Mouse (Mus musculus) kidney, postnatal 4 days (tissue): ENCODE data around the gene Zap70.
"Not testable (repeated sequence)": the region's sequence is repeated elsewhere in the genome, so short reads cannot be mapped to it uniquely, and the experiment has no call there.

Experiments
- DNase-seq, 2 experiments: peaks; one replicate each; pipeline ENCODE4 v3.0.0; 2021; ENCODE audit warnings: mixed read lengths in 2 of 2

The Zap70 gene

DNA sequence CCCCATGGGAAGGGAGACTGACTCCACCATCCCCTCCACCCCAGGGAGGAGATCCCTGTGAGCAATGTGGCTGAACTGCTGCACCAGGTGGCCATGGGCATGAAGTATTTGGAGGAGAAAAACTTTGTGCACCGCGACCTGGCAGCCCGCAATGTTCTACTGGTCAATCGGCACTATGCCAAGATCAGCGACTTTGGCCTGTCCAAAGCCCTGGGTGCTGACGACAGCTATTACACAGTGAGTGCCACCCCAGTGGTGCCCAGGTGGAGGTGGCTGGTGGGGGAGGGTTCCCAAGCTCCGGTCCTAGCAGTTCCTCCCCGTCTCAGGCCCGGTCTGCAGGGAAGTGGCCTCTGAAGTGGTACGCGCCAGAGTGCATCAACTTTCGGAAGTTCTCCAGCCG is 19.2 kb downstream of the Zap70 start:
- no peak for DNase-seq

DNA sequence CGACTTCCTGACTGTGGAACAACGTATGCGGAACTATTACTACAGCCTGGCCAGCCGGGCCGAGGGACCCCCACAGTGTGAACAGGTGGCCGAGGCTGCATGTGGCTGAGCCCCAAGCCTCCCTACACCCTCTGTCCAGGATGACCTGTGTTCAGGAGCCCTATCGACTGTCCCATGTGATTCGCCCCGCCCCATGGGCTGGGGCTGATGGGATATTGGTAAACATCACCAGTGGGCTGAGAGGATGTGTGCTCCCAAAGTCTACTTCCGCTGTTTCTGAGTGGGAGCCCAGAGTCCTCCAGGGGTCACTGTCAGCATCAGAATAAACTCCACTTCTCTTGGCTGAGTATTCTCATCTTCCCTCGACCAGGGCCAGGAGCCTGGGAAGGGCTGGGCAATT is 20.9 kb downstream of the Zap70 start:
- DNase-seq = peak; percentile 49 to 62

DNA sequence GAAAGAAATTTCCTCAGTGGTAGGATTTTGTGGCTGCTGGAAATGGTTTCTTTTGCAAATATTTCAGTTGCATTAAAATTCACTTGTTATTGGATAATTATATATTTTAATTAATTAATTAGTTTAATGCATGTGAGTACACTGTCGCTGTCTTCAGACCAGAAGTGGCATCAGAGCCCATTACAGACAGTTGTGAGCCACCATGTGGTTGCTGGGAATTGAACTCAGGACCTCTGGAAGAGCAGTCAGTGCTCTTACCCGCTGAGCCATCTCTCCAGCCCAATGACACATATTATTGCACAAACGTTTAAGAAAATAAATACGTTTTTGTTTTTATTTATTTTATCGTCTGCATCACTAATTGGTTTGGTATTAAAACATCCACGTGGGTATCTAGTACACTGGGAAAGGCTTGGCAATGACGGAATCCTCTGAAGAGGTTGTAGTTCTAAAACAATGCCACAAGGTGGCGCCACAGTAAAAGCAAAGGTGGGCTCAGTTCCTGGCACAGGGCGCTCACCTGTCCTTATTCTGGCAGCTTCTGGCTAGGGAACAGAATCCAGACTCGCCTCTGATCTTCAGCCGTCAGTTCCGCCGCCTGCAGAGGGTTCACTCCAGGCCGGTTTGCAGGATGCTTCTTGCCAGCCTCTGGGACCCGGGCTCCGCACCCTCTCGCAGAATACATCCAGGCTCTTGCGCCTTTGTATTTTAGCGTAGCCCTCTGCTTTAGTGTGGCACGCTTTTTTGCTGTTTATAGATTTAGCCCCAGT is 23.0 kb downstream of the Zap70 start:
- DNase-seq = peak; percentile 82 to 84

DNA sequence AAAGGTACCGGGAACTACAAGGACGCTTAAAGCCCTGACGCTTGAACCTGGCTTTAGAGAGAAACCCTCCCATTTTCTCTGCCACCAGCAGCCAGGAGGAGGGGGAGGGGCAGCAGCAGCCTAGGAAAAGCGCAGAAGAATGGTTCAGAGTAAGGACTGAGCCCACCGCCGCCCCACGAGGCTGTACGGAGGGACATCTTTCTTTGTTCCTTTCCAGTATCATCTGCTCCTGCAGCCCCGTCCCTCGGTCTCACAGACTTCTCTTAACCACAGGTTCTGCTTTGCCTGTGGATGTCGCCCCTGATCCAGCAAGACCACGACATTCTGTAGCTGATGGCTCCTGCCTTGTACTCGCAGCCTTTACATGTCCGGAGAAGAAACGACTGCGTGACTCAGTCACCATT is 23.6 kb downstream of the Zap70 start:
- DNase-seq = peak; percentile 65 to 74

DNA sequence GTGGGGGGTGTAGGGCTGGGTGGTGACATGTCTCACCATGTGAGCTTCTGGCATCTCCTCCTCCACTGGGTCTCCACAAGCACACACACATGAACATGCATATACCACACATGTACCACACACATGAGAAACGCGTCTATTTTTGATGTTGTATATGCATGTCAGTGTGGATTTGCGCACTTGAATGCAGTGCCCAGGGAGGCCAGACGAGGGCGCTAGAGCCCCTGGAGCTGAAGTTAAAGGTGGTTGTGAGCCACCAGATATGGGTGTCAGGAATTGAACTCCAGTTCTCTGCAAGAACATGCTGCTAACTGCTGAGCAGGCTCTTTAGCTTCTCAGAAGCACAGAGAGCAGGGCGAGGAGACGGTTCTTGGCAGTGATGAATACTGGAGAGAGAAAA is 24.8 kb downstream of the Zap70 start:
- DNase-seq = no peak

DNA sequence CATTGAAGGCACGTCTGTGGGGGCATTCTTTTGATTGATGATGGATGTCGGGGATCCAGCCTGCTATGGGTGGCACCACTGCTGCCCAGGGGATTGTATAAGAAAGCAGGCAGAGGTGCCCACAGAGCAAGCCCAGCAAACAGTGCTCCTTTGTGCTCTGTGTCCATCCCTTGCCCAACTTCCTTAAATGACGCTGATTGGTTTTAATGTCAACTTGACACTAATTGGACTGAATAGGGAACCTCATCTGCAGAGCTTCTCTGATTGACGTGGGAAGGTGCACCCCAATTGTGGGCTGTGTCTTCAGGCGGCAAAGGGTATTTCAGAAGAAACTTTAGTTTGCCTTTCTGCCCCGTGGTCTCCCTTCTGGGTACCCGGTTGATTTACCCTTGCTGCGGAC is 27.8 kb downstream of the Zap70 start:
- no peak for DNase-seq

DNA sequence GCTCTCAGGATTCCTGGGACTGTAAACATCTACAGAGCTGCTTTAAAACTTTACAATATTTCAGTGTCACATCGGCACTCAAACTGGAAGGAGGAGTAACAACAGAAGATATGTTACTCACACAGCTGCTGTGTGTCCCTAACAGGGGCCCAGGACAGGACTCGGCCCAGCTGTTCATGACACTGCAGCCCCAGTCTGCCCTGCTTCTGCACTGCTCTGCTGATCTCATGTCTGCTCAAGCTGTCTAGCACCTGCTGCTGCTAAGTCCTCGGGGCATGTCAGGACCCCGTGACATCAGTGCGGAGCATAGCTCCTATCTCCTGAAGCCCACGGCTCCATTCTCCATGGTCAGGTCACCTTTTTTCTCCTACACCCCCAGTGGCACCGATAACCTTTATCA is 35.1 kb downstream of the Zap70 start:
- DNase-seq = peak in 1 of 2 experiments; percentile 33

DNA sequence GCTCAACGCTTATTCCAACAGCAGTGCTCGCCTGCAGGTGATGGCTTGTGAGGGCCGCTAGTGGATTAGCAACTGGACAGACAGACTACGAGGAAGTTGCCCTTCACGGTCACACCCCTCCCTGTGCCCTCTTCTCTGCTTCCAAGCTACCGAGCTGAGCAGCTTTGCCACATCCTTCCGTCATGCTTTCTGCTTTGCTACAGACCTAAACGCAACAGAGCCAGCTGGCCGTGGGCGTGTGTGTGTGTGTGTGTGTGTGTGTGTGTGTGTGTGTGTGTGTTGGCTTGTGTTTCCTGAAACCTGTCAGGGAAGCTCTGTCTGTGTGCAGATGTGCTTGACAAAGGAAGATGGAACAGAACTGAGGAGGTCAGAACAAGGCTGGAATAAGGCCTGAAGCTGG is 35.9 kb downstream of the Zap70 start:
- DNase-seq = peak in 1 of 2 experiments; percentile 12

DNA sequence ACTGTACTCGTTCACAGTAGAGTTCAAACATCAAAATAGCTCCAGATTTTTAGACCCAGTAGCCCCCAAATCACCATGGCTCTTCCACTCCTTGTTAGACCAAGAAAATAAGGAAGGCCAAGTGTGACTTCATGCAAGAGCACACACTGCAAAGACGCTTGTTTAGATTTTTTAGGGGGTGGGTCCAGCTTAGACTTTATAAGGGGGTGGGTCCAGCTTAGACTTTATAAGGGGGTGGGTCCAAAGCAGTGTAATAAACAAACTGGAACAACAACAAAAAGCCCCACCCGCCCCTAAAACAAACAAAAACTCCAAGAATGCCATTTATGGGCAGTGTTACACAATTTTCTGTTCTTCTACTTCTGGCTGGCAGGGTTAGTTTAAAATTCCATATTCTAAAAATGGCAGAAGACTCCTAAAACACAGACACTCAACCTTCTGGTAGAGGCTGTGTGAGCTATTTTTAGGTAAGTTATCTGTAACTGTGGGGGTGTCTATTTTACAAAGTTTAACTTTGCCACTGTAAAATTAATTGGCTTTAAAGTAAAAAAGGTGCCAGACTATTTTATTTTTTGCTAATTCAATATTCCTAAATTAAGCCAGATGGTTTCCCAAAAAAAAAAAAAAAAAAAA is 38.9 kb downstream of the Zap70 start:
- no peak for DNase-seq

DNA sequence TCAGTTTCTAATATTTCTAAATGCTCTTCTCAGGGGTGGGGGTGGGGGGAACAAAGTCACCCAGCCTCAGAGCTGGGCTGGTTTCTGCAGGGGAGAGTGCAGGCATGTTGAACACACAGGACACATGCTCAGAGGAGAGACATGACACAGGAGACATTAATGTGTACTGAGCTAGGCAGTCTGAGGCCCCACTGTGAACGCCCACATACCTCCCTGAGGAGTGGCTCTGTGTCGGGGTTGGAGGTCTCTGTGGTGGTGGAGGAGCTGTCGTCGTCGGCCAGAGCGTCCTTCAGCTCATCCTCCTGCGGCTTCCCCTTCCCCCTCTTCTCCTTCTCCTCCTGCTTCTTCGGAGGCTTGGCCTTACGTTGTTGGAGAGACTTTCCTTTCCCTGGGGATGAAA is 42.7 kb downstream of the Zap70 start:
- DNase-seq = no peak

DNA sequence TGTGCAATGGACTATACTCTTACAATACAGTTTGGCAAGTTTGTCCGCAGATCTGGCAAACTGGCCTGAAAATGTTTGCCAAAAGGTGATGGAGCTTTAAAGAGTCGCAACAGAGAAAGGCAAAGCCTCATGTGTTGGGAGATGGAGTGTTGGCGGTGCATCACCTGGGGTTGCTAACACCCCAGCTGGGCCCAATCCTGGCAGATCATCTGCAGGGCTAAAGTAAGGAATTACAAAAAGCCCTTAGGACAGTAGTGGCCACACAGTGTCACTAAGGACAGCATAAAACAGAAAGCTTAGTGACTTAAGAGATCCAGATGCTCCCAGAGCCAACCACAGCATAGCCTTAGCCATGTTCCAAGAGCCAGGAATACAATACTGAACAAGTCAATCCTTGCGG is 43.2 kb downstream of the Zap70 start:
- DNase-seq = no peak

DNA sequence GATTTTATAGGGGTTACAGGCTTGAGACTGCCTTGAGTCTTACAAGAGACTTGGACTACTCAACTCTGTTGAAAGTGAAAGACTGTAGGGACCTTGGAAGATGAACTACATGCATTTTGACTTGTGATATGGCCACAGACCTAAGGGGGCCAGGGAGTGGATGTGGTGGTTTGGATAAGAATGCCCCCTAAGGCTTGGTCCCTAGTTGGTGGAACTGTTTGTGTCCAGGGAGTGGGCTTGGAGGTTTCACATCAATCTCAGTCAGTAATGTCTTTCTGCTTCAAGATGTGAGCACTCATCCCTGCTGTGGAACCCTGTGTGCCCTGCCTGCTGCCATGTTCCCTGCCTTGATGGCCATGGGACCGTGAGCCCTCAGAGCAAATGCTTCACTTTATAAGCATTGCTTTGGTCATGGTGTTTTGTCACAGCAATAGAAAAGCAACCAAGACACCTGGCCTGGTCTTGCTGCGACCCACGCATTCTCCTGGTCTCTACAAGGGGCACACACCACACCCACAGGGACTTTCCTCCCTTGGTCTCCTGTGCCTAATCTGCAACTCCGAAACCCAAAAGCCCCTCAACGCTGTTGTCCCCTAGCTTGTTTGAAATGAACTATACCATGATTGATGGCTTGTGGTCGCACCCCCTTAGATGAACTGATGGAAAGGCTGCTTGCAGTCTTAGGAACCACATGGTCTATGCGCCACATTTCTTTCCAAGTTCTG is 44.7 kb downstream of the Zap70 start:
- no peak for DNase-seq

DNA sequence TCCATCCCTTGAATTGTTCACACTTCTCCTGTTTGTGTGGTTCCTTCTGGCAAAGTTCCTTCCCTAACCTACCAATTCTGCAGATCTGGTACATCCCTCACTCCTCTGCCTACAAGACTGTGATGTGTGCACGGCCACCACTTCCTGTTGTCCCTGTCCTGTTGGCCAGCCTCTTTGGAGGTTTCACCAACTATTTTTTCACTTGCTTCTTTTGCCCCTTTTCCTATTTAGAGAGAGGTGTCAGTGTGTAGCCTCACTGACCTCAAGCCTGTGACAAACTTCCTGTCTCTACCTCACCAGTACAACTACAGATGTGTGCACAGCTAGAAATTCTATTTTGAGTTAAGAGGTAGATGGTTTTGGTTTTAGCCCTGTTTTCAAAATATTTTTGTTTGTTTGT is 45.5 kb downstream of the Zap70 start:
- DNase-seq = no peak

DNA sequence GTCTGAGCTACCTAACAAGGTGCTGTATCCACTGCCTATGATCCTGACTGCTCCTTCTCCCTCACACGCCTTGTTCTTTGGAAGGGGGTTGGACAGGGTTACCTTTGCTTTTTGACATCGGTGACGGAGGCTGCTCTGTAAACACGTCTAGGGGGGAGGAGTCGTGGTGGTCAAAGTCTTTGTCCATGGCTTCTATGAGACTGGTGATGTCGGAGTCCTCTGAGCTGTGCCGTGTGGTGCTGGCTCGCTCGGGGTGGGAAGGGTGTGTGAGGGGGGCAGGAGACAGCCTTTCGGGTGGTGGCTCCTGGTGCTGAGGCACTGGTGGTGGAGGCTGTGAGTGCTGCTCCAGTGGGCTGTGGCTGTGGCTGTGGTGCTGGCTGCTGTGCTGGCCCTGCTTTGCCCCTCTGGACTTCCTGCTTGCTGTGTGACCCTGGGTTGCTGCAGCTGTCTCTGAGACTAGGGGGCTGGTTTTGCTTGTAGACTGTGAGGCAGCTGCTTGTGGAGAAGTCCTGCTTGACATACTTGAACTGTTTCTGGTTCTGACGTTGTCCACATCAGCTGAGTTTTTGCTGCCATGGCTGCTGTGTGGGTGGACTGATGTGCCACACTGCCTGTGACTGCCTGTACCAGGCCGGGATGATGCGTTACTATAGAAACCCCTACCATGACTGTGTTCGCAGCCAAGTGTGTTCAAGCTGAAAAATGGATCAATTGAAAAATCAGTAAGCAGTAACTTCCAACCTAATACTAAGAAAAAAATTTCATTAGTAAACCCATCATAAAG is 46.4 kb downstream of the Zap70 start:
- no peak for DNase-seq

DNA sequence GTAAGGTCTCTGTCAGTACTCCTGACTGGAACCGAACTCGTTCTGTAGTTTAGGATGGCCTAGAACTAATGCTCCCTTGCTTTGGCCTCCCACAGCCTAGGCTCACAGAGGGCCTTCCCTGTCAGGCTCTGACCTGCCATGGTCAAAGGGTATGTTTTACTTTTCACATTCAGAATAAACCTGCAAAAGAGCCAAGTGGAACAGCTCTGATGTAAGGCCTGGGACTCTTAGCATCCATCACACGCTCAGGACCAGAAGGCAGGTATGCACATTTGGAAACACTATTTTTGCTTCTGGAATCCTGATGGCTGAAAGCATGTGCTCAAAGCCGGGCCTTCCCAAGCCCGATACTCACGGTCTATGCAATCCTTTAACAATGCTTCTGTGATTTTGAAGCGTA is 50.2 kb downstream of the Zap70 start:
- DNase-seq = no peak

DNA sequence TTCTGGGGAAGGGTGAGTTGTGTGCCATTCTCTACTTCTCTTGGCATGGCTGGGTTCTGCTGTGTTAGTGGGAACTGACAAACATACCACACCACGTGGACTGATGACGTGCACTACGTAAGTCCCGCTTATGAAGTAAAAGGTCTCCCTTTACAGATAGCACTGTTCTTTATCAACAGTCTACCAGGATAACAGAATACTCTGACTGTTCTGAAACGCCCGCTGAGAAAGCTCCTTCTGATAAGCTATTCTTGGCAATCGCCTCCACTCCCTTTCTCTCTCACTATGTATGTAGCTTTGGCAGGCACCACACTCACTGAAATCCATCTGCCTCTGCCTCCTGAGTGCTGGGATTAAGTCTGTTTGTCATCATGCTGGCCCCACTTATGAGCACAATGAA is 51.8 kb downstream of the Zap70 start:
- no peak for DNase-seq

DNA sequence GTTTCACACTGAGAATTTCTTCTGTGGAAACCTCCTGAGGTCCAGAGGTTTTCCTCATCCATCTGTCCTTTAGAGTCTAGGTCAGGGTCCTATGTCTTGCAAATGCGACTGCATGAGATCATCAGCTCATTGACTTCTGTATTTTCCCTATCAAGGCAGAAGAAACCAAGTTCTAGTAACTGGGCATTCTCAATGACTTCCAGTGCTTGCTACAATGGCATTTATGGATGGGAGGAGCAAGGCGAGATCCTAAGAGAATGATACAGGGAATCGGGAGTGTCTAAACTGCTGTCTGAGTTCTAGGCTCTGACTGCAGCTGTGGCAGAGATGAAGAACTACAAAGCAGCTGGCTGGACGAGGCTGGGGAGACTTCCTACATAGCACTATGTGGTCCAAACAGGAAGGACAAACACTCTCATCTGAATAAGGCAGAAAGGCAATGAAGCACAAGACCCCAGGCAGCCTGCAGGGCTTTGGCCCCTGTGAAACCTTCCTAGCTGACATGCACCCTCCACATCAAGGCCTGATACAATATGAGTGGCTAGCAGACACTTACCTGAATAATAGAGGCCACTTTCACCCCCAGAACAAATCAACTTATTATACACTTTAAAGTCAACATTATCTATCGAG is 52.8 kb downstream of the Zap70 start:
- no peak for DNase-seq

DNA sequence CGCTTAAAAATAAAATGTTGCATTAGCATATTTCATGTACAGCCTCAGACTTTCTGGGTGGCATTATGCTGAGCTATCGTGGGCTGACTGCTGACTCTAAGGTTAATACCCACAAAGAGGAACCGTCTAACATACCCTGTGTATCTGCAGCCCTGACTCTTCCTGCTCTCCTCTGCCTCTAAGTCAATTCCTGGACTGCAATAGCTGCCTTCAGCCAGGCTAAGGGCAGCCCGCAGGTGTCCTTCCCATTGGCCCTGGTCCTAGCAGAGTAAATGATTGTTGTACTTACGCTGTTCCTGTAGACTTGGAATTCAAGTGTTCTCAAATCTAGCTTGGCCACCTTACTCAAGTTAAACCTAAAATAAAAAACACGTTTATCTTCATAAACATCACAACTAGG is 53.6 kb downstream of the Zap70 start:
- no peak for DNase-seq

DNA sequence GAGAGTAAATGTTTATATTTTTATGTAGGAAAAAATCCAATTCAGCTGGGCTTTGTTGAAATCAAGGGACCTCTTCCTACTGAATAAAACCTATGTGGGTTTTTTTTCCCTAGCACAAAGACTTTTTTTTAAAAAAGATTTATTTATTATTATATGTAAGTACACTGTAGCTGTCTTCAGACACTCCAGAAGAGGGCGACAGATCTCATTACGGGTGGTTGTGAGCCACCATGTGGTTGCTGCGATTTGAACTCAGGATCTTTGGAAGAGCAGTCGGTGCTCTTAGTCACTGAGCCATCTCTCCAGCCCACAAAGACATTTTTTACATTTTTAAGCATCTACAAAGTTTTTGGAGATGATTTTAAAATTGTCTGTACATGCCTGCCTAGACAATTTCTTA is 60.3 kb downstream of the Zap70 start:
- not testable (repeated sequence) for DNase-seq

DNA sequence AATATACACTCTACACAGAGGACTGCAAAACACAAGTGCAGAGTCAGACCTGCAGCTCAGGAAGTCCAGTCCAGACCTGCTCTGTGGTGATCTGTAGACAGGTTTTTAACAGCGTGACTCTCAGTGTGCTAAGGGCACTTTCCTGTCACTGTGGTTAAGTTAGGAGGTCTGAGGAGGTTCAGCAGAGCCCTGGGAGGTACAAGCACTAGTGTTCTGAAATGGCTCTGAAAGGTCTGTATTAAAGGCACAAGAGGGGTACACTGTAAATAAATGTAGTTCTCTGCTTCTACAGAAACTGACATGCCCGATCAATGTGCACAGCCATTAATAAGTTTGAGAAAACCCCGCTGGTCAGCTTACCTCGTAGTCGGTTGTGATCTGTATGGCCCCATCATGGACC is 62.8 kb downstream of the Zap70 start:
- DNase-seq = no peak

DNA sequence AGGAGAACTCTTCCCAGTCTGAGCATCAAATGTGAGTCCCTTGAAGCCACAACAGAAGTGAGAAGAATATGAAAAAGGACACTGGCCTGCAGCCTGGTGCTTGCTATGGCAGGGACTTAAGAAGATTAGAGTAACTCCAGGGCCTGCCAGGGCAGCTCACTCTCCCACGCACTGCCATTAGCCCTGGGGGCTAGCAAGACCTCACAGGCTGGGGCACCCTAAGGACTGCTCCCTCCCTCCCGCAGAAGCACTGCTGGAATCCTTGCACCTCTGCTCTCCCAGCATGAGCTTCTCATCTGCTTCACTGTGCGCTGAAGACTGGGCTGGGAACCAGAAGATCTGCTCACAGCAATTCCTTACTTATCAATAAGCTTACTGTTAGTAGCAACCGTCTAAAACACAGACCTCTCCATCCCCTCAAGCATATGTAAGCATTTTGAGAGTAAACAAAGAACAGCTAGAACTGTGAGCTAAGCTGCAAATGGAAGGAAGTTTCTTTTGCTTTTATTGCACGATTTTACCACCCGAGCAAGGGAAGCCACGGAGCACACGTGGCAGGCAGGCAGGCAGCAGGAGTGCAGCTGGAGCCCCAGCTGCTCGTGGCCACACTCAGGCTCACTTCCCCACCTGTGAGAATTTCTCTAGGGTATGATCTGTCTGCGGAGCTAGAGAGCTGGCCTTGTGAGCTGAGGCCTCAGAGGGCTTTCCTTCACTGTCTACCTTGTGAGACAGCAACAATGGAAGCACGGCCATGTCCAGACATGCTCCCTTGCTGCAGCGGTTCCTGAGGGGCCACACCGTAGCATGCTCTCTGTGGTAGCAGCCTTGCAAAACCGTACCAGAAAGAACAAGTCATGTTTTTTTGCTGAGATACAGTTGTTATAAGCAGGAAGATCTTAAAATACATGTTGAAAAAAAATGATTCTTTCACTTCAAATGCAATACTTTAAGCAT is 69.6 kb downstream of the Zap70 start:
- DNase-seq = no peak
